Mouse (Mus musculus) lung, postnatal 14 days (tissue): ENCODE results near the gene Cercam.
"Not testable (repeated sequence)": the region's sequence is repeated elsewhere in the genome, so short reads cannot be mapped to it uniquely, and the experiment has no call there.

Experiments used
- DNase-seq: peaks from one replicate; pipeline ENCODE4 v3.0.0; 2021

Cercam gene

DNA sequence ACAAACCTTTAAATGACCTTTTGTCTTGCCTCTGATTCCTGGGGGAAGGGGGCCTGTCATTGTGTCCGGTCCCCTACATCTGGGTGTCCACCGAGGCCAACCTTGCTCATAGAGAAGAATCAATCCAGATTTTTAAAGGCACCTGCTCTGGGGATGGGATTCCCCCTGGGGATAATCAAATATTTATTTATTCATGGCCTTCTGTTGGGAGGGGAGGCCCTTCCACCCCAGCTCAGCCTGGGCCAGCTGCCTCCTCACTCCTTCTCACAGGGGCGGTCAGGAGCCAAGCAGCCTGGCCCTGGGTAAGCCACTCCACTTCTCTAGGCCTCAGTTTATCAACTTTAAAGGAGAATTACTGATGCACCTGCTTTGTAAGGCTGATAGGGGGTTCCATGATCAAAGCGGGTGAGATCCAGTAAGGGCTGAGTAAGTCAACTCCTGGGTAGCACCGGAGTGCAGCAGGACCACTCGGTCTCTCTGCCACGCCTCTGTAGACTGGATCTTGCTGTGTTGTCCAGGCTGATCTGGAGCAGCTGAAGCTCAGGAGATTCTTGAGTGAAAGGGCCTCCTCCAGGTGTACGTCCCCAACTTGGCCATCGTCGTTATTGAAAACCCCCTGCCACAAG is 13.3 kb upstream of the Cercam start:
- no peak for DNase-seq

DNA sequence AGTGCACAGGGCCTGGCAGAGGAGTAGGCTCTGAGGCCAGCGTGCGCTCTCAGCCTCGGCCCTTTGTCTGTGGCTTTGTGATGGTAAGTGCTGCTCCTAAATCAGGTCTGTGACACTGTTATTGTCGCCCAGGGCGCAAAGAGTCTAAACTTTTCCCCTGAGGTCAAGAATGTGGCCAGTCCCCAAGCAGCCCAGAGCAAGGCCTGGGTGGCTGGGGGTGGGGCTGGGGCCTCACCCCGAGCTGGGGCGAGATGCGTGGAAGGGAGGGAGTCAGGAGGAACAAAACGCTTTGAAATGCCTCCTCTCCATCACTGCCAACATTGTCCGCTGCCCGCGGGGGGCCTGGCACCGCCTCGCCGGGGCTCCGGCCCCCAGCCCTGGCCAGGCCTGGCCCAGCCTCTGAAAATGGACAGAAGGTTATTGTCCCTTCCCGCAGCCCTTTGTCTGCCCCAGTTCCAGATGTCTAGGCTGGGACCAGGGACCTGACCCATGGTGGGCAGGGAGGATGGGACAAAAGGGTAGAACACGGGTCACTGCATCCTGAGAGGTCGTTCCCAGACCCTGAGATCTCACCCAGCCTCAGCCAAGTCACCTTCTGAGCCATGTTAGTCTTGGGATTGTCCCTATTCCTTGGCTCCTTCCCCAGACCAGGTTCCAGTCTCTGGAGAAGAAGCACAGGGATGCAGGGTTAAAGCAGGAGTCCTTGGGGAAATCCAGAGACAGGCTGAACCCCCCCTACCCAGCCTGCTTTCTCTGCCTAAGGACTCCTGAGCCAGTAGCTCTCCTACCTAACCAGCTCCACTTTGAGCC is 12.3 kb upstream of the Cercam start:
- DNase-seq = no peak

DNA sequence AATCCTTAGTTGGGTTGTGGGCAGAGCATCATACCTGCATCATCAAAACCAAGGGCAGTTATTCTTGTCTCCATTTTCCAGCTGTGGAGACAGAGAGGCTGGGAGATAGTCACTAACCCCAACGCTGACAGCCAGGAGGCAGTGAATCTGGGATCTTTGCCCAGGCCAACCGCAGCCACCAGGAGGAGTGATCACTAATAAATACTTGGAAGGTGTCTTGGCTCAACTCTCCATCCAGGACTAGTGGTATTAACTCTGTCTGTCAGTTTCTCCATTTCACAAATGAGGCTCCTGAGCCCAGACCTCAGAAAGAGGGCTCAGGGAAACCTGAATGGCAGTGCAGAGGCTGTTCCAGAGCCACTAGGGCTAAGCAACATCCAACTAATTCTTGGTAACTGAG is 11.6 kb upstream of the Cercam start:
- no peak for DNase-seq

DNA sequence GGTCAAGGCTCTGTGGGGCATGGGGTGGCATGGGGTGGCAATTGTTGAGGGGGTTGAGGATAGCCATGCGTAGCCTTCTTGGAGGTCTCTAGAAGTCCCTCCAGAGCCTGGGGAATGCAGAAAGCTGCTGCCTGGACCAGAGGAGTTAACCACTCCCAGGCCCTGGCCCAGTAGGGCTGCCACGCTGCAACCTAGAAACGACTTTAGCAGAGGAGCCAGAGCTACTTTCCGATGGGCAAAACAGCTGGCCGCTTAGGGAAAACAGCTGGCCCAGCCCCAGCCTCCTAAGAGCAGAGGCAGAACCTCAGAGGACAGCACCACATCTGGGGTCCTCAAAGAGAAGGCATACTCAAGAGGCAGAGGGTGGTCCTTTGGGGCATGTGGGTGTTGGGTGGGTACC is 11.0 kb upstream of the Cercam start:
- DNase-seq = no peak

DNA sequence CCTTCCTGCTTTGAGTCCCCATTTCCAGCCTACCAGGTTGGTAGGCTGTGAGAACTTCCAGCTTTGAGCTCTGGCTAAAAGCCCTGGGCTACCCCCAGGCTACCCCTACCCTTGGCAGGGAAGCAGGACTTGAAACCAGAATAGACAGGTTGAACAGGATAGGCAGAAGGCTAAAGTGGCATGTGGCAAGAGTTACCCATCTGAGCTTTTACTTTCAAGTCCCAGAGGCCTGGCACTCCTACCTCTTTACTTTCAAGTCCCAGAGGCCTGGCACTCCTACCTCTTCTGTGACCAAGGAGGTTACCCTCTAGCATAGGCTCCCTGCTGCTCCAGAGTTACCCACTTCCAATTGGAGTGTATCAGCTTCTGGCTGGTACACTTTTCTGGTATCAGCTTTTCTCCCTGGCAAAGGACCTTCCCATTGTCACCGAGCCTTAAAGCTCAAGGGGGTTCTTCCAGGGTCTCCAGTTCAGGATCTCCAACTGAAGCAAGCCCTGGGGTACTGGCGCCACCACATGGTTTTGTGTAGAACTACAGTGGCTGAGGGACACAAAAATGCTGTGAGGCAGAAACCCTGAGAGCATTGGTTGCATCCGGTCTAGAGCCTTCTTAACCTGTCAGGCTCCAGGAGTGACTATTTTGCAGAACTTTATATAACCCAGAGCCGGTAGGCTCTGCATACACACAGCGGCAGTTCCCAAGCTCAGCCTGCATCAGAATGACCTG is 10.1 kb upstream of the Cercam start:
- peak; percentile 50 for DNase-seq

DNA sequence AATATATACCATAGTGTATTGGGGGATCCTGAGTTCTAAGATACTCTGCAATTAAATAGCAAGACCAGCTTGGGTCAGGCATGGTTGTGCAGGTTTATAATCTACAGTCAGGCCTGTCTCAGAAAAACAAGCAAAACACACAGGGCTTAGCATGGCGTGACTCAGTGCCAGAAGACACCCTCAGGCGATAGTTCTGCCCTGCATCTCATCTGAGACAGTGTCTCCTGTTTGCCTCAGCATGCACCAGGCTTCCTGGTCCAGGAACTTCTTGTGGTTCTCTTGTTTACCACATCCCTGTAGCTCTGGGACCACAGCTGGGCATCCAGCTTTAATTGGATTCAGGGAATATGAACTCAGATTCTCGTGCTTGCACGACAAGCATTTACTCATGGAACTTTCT is 3.8 kb upstream of the Cercam start:
- DNase-seq = no peak

DNA sequence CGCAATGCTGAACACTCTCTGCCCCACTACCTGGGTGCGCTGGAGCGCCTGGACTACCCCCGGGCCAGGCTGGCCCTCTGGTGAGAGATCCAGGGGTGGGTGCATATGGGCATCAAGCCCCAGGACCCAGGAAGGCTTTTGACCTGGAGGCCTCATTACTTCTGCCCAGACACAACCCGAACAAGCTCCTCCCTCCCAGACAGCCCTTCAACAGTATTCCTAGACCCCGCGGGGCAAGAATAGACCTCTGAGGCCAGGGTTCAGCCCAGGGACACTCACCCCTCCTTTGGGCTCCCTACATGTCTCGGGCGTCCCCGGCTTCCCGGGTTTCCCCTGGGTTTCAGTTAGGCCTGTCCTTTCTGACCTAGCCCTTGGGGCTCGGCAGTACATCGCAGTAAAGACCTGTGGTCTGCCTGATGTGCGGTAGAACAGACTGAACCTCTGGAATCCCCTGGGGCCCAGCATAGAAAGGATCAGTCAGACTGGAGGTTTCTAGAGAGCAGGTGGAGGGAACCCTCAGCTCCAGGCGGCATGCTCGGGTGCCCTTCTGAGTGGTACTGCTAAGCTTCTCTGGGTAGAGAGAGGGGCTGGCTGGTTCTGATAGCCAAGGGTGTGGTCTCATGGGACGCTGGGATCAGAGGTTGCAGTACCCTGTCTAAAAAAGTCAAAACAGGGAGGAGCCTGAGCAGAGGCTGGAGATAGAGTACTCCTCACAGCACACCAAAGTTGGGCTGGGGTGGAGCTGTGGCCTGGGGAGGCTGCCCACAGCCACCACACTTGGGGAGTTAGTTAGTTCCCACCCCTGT is 885 bp downstream of the Cercam start:
- no peak for DNase-seq

DNA sequence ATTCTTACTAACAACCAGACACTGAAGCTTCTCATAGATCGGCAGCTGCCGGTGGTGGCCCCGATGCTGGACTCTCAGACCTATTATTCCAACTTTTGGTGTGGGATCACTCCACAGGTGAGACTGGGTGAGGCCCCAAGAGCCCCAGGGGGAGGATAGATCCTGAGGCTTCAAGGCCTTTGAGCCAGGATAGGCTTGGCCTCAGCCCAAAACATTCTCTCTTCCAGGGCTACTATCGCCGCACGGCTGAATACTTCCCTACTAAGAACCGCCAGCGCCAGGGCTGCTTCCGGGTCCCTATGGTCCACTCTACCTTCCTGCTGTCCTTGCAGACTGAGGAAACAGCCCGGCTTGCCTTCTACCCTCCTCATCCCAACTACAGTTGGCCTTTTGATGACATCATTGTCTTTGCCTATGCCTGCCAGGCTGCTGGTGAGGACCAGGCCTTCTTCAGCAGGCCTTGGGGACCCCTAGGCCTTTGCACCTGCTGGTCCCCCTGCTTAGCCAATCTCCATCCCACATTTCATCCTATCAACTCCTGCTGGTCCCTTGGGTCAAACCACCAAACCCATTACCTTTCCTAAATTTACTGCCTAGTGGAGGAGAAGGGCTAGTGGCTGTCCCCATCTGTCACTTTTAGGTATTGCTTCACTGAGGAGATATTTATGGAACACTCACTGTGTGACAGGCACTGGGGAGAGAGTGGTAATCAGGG is 3.8 kb downstream of the Cercam start:
- no peak for DNase-seq

DNA sequence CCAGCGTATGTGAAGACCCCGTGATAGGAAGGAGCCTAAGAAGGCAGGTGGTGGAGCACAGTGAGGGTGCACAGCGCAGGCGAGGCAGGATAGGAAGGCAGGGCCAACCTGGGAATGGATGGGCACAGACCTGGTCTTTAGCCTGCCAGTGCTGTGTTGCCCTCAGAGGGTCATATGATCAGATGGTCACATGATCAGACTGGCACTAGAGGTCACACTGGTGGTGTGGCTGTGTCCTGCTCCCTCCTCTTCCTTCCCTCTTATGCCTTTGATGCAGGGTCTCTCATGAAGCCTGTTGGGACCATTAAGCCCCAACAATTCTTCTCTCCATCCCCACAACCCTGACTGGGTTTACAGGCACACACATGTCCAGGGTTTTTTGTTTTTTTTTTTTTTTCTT is 4.8 kb downstream of the Cercam start:
- no peak for DNase-seq

DNA sequence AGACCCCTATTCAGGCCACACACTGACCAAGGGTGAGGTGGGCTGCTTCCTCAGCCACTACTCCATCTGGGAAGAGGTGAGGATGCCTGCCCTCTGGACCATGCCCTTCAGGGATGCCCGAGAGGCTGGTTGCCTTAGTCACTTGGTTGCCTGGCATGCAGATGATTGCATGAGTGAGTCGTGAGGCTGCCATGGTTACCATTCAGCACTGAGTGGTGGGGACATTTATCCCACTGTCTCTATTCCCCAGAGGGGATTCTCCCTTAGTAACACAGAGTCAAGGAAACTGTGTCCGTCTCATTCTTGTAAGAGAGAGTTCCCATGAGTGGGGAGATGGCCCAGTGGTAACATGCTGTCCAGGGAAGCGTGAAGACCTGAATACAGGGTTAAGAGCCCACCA is 9.1 kb downstream of the Cercam start:
- DNase-seq = no peak

DNA sequence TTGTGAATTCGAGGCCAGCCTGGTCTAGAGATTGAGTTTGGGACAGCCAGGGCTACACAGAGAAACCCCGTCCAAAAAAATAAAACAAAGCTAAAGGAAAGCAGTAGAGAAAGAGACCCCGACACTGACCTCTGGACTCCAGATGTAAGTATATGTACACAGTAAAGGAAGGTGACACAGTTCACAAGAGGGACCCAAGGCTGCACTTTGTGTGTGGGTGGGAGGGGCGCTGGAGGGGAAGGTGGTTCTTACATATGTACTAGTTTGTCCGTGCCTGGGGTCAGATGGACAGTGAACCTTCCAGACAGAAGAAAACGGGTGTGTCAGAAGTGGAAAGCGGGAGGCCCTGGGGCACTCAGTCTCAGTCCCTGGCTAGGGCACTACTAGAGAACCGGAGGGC is 10.2 kb downstream of the Cercam start:
- no peak for DNase-seq

DNA sequence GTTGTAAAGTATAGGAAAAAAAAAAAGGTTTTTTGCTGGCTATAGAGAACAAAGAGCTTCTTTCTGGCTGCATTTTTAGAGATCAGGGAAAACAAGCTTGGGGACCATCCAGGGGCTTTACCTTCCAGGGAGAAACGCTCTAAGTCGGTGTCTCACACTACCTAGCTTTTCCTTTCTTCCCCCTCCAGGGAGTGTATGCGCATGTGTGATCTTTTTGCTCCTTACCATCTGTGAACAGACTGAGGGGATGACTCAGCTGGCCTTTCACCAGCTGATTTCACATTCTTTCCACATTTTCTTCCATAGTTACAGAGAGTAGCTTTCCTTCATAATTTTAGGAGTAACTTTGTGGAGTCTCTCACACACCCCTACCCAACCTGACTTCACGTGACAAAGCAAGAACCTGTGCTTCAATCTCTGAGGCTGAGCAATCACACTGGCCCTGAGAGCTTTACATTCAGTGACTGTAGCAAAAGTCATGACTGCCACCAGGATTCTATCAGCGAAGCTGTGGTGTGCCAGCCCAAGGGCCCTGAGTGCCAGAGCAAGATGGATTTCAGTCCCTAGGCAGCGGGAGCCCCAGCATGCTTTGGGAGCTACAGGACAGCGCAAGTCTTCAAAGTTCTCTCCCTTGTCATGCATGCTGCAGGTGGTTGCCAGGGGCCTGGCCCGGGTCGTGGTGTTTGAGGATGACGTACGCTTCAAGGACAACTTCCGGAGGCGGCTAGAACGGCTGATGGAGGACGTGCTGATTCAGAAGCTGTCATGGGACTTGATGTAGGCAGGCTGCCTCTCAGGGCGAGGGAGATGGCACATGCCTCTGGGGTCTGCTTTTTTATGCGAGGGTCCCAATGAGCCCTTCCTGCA is 11.2 kb downstream of the Cercam start:
- no peak for DNase-seq

DNA sequence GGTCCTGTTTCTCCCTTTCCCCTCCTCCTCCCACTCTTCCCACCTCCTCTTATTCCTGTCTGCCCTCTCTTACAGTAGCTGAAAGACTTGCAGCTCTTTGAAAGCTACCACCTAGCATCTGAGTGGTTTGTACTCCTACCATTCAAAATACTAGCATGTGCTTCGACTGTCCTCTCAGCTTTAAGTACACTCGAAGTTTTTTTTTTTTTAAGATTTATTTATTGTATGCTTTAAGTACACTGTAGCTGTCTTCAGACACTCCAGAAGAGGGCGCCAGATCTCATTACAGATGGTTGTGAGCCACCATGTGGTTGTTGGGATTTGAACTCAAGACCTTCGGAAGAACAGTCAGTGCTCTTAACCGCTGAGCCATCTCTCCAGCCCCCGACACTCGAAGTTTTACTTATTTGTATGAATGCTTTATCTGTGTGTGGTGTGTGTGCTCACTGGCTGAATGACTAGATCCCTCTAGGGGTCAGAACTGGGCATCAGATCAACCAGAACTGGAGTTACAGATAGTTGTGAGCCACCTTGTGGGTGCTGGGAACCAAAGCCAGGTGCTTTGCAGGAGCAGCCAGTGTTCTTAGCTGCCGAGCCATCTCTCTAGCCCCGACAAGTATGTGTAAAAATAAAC is 17.8 kb downstream of the Cercam start:
- DNase-seq = not testable (repeated sequence)

DNA sequence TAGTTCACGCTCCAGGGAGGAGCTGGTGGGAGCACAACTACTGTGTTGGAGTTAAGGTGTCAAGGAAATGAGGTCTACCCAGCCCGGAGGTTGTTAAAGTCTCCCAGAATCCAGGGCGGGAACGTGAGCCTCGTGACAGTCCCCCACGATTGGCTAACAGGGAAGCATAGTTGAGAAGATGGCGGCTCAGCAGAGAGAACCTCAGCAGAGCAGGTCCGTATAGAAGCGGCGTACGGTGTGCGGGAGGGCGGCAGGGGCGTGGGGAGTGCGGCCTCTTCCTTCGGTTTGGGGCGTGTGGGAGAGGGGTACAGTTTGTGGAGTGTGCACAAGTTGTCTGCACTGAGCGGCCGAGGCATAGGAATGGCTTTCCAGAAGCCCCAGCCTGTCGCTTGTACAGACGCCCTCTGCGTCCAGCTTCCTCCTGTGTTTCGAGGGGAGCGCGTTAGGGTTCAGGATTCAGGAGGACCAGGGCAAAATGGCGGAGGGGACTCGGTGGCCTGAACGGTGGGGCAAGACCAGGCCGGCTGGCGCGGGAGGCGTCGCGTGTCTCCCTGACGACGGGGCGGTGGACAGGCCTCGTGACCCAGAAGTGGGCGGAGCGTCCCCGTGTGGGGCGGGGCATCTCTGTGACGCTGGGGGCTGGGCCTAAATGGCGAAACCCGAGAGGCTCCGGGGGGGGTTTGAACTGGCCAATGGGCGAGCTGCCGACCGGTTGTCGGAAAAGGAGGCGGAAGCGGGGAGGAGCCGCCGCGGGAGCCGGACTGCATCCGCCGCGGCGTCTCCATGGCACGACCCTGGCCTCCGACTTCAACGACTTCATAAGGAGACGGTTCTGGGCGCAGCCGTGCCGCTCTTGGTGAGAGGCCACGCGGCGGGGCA is 20.3 kb downstream of the Cercam start, which contains the start of gene Odf2:
Gene Odf2, plus strand, starts transcription at position 156 of the 879 bp plus-strand sequence.
- DNase-seq = peak; percentile 100

DNA sequence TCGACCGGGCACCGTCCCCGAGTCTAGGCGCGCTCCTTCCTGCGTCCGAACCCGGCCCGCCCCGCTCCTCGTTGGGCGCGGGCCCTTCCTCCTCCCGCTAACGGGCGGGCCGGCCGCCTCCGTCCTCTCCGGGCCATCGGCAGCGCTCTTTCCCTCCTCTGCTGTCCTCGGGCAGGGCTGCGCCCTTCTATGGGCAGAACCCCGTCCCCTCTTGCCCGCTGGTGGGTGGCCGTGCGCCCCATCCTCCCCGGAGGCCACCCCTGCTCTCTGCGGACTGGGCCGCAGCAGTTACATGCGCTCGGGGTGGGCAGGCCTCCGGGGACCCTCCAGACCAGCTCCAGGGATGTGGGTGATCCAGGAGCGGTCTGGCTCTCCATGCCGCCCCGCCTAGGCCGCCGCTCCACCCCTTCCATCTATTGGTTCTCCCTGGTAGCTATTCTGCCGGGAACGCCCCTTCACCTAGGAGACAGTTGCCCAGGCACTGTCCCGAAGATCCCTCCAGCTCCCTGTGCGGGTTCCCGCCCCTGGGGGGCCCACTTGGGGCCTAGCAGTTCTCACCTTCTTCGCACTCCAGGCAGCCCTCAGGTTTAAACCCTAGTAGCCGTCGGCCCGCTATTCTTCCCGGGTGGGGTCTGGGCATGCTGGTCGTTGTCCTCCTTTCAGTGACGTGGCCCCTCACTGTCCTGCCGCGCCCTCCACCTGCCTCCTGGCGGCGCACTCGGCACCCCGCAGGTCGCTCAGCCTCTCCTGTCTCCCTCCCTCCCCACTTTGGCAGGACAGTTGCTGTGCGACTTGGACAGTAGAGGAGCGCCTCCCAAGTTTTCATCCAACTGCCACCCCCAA is 21.2 kb downstream of the Cercam start:
- peak; percentile 80 for DNase-seq

DNA sequence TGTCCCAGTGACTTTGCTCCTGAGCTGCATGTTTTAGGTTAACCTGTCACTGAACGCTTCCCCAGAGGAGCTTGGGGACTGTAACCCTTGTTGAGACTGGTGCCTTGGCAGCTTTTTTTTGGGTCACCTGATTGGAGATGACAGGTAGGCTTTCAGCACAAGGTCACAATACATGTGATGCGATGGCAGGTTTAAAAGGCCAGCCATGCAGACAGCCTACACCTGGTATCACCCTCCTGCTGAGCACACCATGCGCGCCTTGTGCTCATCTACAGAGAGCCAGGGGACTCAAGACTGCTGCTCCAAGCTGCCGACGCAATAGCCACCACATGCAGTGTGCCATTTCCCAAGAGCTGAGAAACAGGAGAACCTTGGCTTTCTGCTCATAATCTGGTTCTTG is 22.8 kb downstream of the Cercam start:
- DNase-seq = no peak

DNA sequence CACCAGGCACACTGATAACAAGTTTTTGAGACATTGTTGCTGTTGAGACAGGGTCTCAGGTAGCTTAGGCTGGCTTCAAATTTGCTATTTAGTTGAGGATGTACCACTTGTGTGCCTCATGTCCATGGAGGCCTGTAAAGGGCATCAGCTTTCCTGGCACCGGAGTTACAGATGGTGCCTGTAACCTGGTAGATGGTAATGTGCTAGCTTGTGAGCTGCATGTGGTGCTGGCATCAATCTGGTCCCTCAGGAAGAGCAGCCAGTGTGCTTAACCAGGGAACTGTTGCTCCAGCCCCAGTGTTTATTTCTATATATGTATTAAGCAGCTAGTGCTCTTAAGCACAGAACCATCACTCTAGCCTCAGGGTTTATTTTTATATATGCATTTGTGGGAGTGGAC is 27.1 kb downstream of the Cercam start:
- DNase-seq = no peak

DNA sequence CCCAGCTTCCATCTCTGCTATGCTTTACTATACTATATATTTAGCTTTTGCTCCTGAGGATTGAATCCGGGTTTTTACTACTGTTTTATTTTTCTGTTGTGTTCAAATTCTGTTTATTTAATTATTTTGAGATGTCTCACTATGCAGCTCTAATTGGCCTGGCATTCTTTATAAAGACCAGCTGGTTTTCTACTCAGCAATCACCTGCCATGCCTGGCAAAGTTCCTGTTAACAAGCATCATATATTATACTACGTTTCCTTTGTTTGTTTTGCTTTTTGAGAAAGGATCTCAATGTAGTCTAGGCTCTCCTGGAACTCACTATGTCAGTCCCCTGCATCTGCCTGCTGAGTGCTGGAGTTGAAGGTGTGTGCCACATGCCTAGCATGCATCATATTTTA is 28.4 kb downstream of the Cercam start:
- DNase-seq = no peak

DNA sequence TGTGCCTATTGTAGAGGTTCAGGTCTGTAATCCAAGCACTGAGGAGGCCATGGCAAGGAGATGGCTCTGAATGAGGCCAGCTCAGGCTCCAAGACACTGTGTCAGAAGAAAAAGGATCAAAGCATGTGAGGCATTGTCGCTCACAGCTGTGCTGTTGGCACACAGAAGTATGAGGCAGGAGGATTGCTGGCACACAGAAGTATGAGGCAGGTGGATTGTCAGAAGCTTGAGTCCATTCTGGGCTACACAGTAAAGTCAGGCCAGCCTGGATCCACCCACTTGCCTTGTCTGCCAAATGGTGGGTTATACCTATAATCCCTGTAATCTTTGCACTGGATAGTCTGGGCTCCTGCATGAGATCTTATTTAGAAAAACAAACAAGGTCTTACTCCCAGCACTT is 29.1 kb downstream of the Cercam start:
- no peak for DNase-seq
